9 mouse cellular contexts compared by ENCODE assay signal in the genomic region with DNA sequence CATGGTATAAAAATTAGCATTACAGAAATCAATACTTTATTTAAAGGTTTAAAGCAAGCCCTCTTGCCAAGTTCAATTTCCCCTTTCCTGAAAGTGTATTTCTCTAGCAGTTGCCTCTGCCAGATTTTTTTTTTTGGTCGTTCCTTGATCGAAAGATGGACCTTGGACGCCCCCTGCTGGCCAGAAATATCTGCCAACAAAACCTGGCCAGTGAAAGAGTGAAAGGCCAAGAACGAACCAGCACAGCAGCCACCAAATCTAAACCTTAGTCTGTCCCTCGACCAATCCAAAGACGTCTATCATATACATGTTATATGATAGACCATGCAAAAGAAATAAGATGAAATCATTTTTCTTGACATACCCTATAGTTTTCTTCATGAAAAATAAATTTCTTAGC. TPM values are rescaled to one million over a fixed set of nuclear protein-coding genes. Genes with fewer than 3 reads are reported as not detected.
DNase-seq lines count a peak whose midpoint lies in the region; ATAC-seq and TF ChIP-seq lines count a peak whose summit lies in the region.
"Had no signal": no experiment of that assay in that cellular context is flagged by ENCODE, and none has a peak within 500 bp of the region (broad histone marks: within the 10 kb centered on the region; RNA-seq: fewer than 3 reads in every experiment).

No protein-coding gene starts in this region.

- TF ChIP-seq EP300 in ES-Bruce4 (IDR thresholded peaks at IDR 0.05; ENCODE audit: insufficient read depth, low read depth, low read length): no peak
- TF ChIP-seq EP300 in lung, postnatal 0 days (IDR thresholded peaks at IDR 0.05): no peak

- no peak overlapping the region for H3K4me3 ChIP-seq in ES-Bruce4 (ENCODE audit: low read depth, low read length)
- H3K4me3 ChIP-seq in lung, postnatal 0 days (ENCODE audit: low read depth, low read length): no peak overlapping the region
- H3K4me3 ChIP-seq: limb, embryonic 12.5 days had no signal

- H3K4me1 ChIP-seq in ES-Bruce4 (ENCODE audit: control insufficient read depth, insufficient read depth, low read length): no peaks in the 10 kb centered on the region
- no peaks in the 10 kb centered on the region for H3K4me1 ChIP-seq in lung, postnatal 0 days (ENCODE audit: insufficient read depth, low read depth, low read length)
- H3K4me1 ChIP-seq: limb, embryonic 12.5 days had no signal

- no peak for TF ChIP-seq POLR2A in ES-Bruce4 (IDR thresholded peaks at IDR 0.05; ENCODE audit: insufficient read depth, low read length)

- H3K36me3 ChIP-seq in ES-Bruce4 (ENCODE audit: control insufficient read depth, insufficient read depth, low read length, poor library complexity, severe bottlenecking): no peaks in the 10 kb centered on the region
- H3K36me3 ChIP-seq in lung, postnatal 0 days (ENCODE audit: insufficient read depth, low read length): no peaks in the 10 kb centered on the region
- H3K36me3 ChIP-seq: limb, embryonic 12.5 days had no signal

- H3K4me2 ChIP-seq in lung, postnatal 0 days (replicated peaks; ENCODE audit: low read depth, low read length): no peak overlapping the region
- H3K4me2 ChIP-seq: limb, embryonic 12.5 days had no signal

- H3K27me3 ChIP-seq in ES-Bruce4 (ENCODE audit: control insufficient read depth, insufficient read depth, low read length, poor library complexity, severe bottlenecking): no peaks in the 10 kb centered on the region
- H3K27me3 ChIP-seq in lung, postnatal 0 days (replicated peaks; ENCODE audit: insufficient read depth, low read length): no peaks in the 10 kb centered on the region
- H3K27me3 ChIP-seq: limb, embryonic 12.5 days had no signal

- ATAC-seq in common myeloid progenitor, adult 5-6 weeks (replicated peaks; ENCODE audit: low read depth, poor library complexity, severe bottlenecking): peak; percentile 86
- no peak for ATAC-seq in lung, postnatal 0 days

- DNase-seq in adrenal gland, adult 18-20 months (ENCODE audit: low spot score in 2 of 2): peak; percentile 68 to 76
- DNase-seq in gastrocnemius, postnatal 36 days: peak; percentile 39 to 48
- peak; percentile 39 to 77 for DNase-seq in layer of hippocampus, adult 18-20 months (ENCODE audit: low spot score in 2 of 2)
- peak; percentile 61 for DNase-seq in lung, postnatal 0 days (ENCODE audit: low spot score)
- peak; percentile 68 to 86 for DNase-seq in right cerebral cortex, postnatal 10 days (ENCODE audit: low spot score in 2 of 2)
- peak; percentile 13 for DNase-seq in yolk sac, embryonic 10.5 days (ENCODE audit: low spot score)

- no peak overlapping the region for H3K9ac ChIP-seq in ES-Bruce4 (ENCODE audit: low read depth, poor library complexity, severe bottlenecking)
- H3K9ac ChIP-seq in lung, postnatal 0 days (replicated peaks; ENCODE audit: low read depth): no peak overlapping the region
- H3K9ac ChIP-seq: limb, embryonic 12.5 days had no signal

- TF ChIP-seq CTCF in ES-Bruce4 (IDR thresholded peaks at IDR 0.05; ENCODE audit: low read depth, low read length): peak; percentile 46
- peak; percentile 64 for TF ChIP-seq CTCF in lung, postnatal 0 days (IDR thresholded peaks at IDR 0.05)

- intact Hi-C loops in gastrocnemius, postnatal 36 days (cut with DNase I): no loop called here

- H3K9me3 ChIP-seq in ES-Bruce4 (replicated peaks; ENCODE audit: control insufficient read depth, insufficient read depth, low read length, poor library complexity, severe bottlenecking): no peaks in the 10 kb centered on the region
- H3K9me3 ChIP-seq in lung, postnatal 0 days (ENCODE audit: low read length): no peaks in the 10 kb centered on the region
- H3K9me3 ChIP-seq: limb, embryonic 12.5 days had no signal

- WGBS in lung, postnatal 0 days: 4% methylated on average over 6 of the region's 6 CpGs

- no peak overlapping the region for H3K27ac ChIP-seq in ES-Bruce4 (ENCODE audit: insufficient read depth, low read length)
- no peak overlapping the region for H3K27ac ChIP-seq in lung, postnatal 0 days (ENCODE audit: low read length)
- H3K27ac ChIP-seq: limb, embryonic 12.5 days had no signal

RNA-seq across cellular contexts. Expression of gene Amtn, which starts 23.9 kb away (rescaled TPM):
- not detected in 2 replicates for polyA plus RNA-seq in ES-Bruce4 (2011; ENCODE audit: insufficient read depth, insufficient read length, low read depth, missing spikeins)
- not detected for total RNA-seq in adrenal gland, adult 18-20 months (2021)
- not detected in 2 replicates for total RNA-seq in common myeloid progenitor, adult 5-6 weeks (2017)
- total RNA-seq in gastrocnemius, postnatal 36 days (2021): not detected
- total RNA-seq in layer of hippocampus, adult 18-20 months (2021): not detected
- polyA plus RNA-seq in lung, postnatal 0 days (2015; fragmentation: Nextera tagmentation; extraction: Ambion mirVana): 0.13 and 0.23 TPM in 2 replicates
- polyA plus RNA-seq: limb, embryonic 12.5 days had no signal

RNA-seq across cellular contexts. Expression of gene Ambn, which starts 55.9 kb away (rescaled TPM):
- not detected in 2 replicates for polyA plus RNA-seq in ES-Bruce4 (2011; ENCODE audit: insufficient read depth, insufficient read length, low read depth, missing spikeins)
- not detected for total RNA-seq in adrenal gland, adult 18-20 months (2021)
- not detected in 2 replicates for total RNA-seq in common myeloid progenitor, adult 5-6 weeks (2017)
- not detected for total RNA-seq in gastrocnemius, postnatal 36 days (2021)
- total RNA-seq in layer of hippocampus, adult 18-20 months (2021): not detected
- not detected in 2 replicates for polyA plus RNA-seq in lung, postnatal 0 days (2015; fragmentation: Nextera tagmentation; extraction: Ambion mirVana)

Comparison
In these comparisons a context has a peak if more than half of its experiments do, and no peak if none do; other contexts are left out.
1. DNase-seq: peak in every context shown above with its lines; median percentile 77 in right cerebral cortex, postnatal 10 days; 72 in adrenal gland, adult 18-20 months; 61 in lung, postnatal 0 days; 58 in layer of hippocampus, adult 18-20 months; 44 in gastrocnemius, postnatal 36 days; 13 in yolk sac, embryonic 10.5 days.